Mouse (Mus musculus): ENCODE measurements around the gene Macf1.

The Macf1 gene

GRCm38 (mm10) chr4:123411732-123412527, 272.2 kb downstream of the Macf1 start:
- in situ Hi-C loops (cut with MseI, MboI), result no loop called here

GRCm38 (mm10) chr4:123411006-123411731, 273.0 kb downstream of the Macf1 start:
- in situ Hi-C loops (cut with MseI, MboI), result no loop called here

GRCm38 (mm10) chr4:123409752-123410151, 274.4 kb downstream of the Macf1 start:
- in situ Hi-C loops (cut with MseI, MboI), result no loop called here

GRCm38 (mm10) chr4:123409034-123409692, 275.0 kb downstream of the Macf1 start:
- in situ Hi-C loops (cut with MseI, MboI), result no loop called here

GRCm38 (mm10) chr4:123407792-123408191, 276.4 kb downstream of the Macf1 start:
- in situ Hi-C loops (cut with MseI, MboI), result no loop called here

GRCm38 (mm10) chr4:123404056-123404455, 280.1 kb downstream of the Macf1 start:
- in situ Hi-C loops (cut with MseI, MboI), result no loop called here

GRCm38 (mm10) chr4:123402244-123402643, 281.9 kb downstream of the Macf1 start:
- in situ Hi-C loops (cut with MseI, MboI), result no loop called here

GRCm38 (mm10) chr4:123401265-123401664, 282.9 kb downstream of the Macf1 start:
- in situ Hi-C loops (cut with MseI, MboI), result no loop called here

- in situ Hi-C loops (cut with MseI, MboI), result no loop called here
Measured at GRCm38 (mm10) chr4:123397643-123398434, 286.3 kb downstream of the Macf1 start.

GRCm38 (mm10) chr4:123397049-123397448, 287.1 kb downstream of the Macf1 start:
- in situ Hi-C loops (cut with MseI, MboI), result no loop called here

GRCm38 (mm10) chr4:123395435-123396000, 288.6 kb downstream of the Macf1 start:
- in situ Hi-C loops (cut with MseI, MboI), result no loop called here

- in situ Hi-C loops (cut with MseI, MboI), result no loop called here
Measured at GRCm38 (mm10) chr4:123394878-123395277, 289.3 kb downstream of the Macf1 start.

- in situ Hi-C loops (cut with MseI, MboI), result no loop called here
Measured at GRCm38 (mm10) chr4:123394269-123394668, 289.9 kb downstream of the Macf1 start.

GRCm38 (mm10) chr4:123393004-123393403, 291.2 kb downstream of the Macf1 start:
- in situ Hi-C loops (cut with MseI, MboI), result no loop called here

GRCm38 (mm10) chr4:123392187-123392586, 292.0 kb downstream of the Macf1 start:
- in situ Hi-C loops (cut with MseI, MboI), result no loop called here

GRCm38 (mm10) chr4:123385028-123385427, 299.1 kb downstream of the Macf1 start:
- in situ Hi-C loops (cut with MseI, MboI), result no loop called here

- in situ Hi-C loops (cut with MseI, MboI), result no loop called here
Measured at GRCm38 (mm10) chr4:123383173-123383572, 301.0 kb downstream of the Macf1 start.

GRCm38 (mm10) chr4:123382051-123382450, 302.1 kb downstream of the Macf1 start:
- in situ Hi-C loops (cut with MseI, MboI), result no loop called here

- in situ Hi-C loops (cut with MseI, MboI), result no loop called here
Measured at GRCm38 (mm10) chr4:123381598-123381997, 302.6 kb downstream of the Macf1 start.

- in situ Hi-C loops (cut with MseI, MboI), result no loop called here
Measured at GRCm38 (mm10) chr4:123376031-123376430, 308.1 kb downstream of the Macf1 start.

- in situ Hi-C loops (cut with MseI, MboI), result no loop called here
Measured at GRCm38 (mm10) chr4:123374316-123375008, 309.7 kb downstream of the Macf1 start.
